Mouse (Mus musculus) midbrain, embryonic 11.5 days (tissue): ENCODE measurements around the gene Pard6a. TPM values are rescaled to one million over a fixed set of nuclear protein-coding genes. Genes with fewer than 3 reads are reported as not detected.
A peak's percentile ranks its signal among the peaks of the same experiment; 100 is the strongest.

Source experiments
- ATAC-seq: fragments of 200-750 bp; cut with Nextera tagmentation; 2 replicates; pipeline ENCODE4 v1.8.0; 2017; ENCODE audit warnings: moderate TSS enrichment, moderate library complexity; ENCODE audit not compliant: low FRiP score
- DNase-seq: peaks from one replicate; pipeline ENCODE4 v3.0.0; 2015; ENCODE audit warnings: low spot score; ENCODE audit errors: missing footprints
- H3K27ac ChIP-seq: fragments of 300-500 bp; sonication (generic); 2 replicates; pipeline ENCODE4 v1.5.1; 2014; ENCODE audit warnings: low read depth, low read length
- H3K27me3 ChIP-seq: fragments of 300-500 bp; sonication (generic); 2 replicates; pipeline ENCODE4 v1.6.1; 2014; ENCODE audit warnings: mild to moderate bottlenecking, low read length, moderate library complexity, mixed read lengths; ENCODE audit not compliant: control insufficient read depth, insufficient read depth
- H3K36me3 ChIP-seq: fragments of 300-500 bp; sonication (generic); 2 replicates; pipeline ENCODE4 v1.6.1; 2014; ENCODE audit warnings: mild to moderate bottlenecking, low read length, moderate library complexity, mixed read lengths; ENCODE audit not compliant: control insufficient read depth, insufficient read depth
- H3K4me1 ChIP-seq: fragments of 300-500 bp; sonication (generic); 2 replicates; pipeline ENCODE4 v1.6.1; 2014; ENCODE audit warnings: low read length; ENCODE audit not compliant: control insufficient read depth, insufficient read depth
- H3K4me2 ChIP-seq: fragments of 300-500 bp; sonication (generic); 2 replicates; pipeline ENCODE4 v1.6.1; 2014; ENCODE audit warnings: mild to moderate bottlenecking, moderate library complexity
- H3K4me3 ChIP-seq: fragments of 300-500 bp; sonication (generic); 2 replicates; pipeline ENCODE4 v1.5.1; 2014; ENCODE audit warnings: low read depth, low read length
- H3K9ac ChIP-seq: fragments of 300-500 bp; sonication (generic); 2 replicates; pipeline ENCODE4 v1.6.1; 2014; ENCODE audit warnings: low read length
- H3K9me3 ChIP-seq: fragments of 300-500 bp; sonication (generic); 2 replicates; pipeline ENCODE4 v1.6.1; 2016; ENCODE audit warnings: low read length; ENCODE audit not compliant: control insufficient read depth
- WGBS: fragments of 180-500 bp; shearing (Covaris S2); extraction: QIAGEN DNeasy Blood & Tissue Kit; methylation state at CpG from one replicate; pipeline ENCODE4 v1.1.7; 2014; 5-methylcytosine and 5-hydroxymethylcytosine counted together
- polyA plus RNA-seq: library from polyadenylated mRNA; unstranded; fragments of >200 nt; fragmentation: Nextera tagmentation; extraction: Ambion mirVana; gene quantifications from 2 replicates; pipeline ENCODE4 v1.2.1, GENCODE M21; 2014

Pard6a gene
- polyA plus RNA-seq, result 22.2 and 26.2 TPM in 2 replicates

DNA sequence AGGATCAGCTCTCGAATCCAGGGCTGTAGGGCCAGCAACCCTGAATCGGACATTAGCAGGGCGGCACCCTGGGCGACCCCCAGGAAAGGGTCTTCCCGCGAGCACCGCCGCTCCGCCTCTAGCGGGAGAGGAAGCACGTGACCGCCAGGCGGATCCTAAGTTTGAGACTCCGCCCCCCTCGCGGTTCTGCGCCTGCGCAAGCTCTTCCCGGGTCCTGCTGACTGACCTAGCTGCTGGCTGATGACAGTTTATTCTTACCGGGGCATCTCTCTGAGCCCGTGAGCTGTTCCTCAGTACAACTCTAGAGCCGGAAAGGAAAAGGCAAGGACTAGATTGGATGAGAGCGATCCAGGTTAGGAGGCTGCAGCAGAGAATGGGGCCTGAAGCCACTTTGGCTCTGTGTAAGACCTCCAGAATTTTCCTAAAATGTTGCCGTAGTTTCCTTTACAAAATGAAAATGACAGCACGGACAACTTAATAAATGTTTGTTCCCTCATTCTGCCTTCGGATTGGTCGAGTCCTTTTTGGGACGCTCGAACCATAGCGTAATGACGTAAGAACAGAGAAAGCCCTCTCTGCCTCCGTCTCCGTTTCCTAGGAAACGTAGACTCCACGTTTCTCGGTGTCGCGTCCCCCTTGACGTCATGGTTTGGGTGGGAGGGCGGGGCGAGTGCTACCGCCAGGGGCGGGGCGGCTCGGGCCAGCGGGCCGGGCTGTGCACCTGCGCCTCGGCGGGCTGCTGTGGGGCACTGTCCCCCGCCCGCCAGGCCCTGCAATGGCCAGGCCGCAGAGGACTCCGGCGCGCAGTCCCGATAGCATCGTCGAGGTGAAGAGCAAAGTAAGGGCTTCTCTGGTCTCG is at the start of gene Pard6a, which contains the start of gene Acd:
Gene Pard6a (plus strand): TSS at position 183 of the 859 bp plus-strand sequence.
Gene Acd (minus strand): TSS at position 137 of the 859 bp plus-strand sequence.
- Histone ChIP-seq H3K4me2 (peak within 1 kb of the TSS; percentile 81), H3K9ac (peak within 1 kb of the TSS; percentile 68), H3K27me3 (no peaks in the 10 kb centered on the region), H3K9me3 (no peaks in the 10 kb centered on the region), H3K27ac (peak within 1 kb of the TSS; percentile 88), H3K4me1 (peaks cover 22% of the 10 kb centered on the region), H3K36me3 (peaks cover 10% of the 10 kb centered on the region; the same call in 1 of the 2 replicates), H3K4me3 (peak within 1 kb of the TSS; percentile 66)
- WGBS, result under 1% methylated on average over 60 of the region's 60 CpGs
- DNase-seq, result peak; percentile 100
- peak; percentile 82 for ATAC-seq

DNA sequence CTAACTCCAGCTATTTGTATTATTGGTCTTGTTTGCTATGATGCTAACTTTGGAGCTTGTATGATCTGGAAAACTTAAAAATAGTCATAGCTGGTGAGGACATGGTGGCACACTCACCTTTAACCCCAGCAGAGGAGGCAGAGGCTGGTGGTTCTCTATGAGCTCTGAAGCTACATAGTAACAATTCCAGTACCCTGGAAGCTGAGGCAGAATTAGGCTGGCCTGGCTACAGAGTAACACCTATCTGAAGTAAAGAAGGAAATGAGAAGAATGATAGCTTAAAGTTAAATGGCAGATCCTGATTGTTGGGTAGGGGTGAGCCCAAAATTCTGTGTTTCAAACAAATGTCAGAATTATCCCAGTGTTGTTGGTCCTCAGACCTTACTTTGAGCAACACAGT is 43.3 kb upstream of the Pard6a start:
- ATAC-seq (no peak), DNase-seq (no peak)
- Histone ChIP-seq H3K9ac (no peak overlapping the region), H3K4me3 (no peak overlapping the region), H3K36me3 (peaks cover 3% of the 10 kb centered on the region; the same call in 1 of the 2 replicates), H3K27me3 (no peaks in the 10 kb centered on the region), H3K9me3 (no peaks in the 10 kb centered on the region), H3K4me1 (no peaks in the 10 kb centered on the region), H3K4me2 (no peak overlapping the region), H3K27ac (no peak overlapping the region)

GRCm38 (mm10) chr8:105661167-105661566 is 39.8 kb upstream of the Pard6a start:
- H3K4me1 ChIP-seq, result no peaks in the 10 kb centered on the region
- ATAC-seq, result no peak
- H3K9me3 ChIP-seq, result no peaks in the 10 kb centered on the region
- 77% methylated on average over 3 of the region's 3 CpGs for WGBS
- no peak overlapping the region for H3K4me2 ChIP-seq
- H3K4me3 ChIP-seq, result no peak overlapping the region
- H3K36me3 ChIP-seq, result peaks cover 11% of the 10 kb centered on the region
- no peak overlapping the region for H3K9ac ChIP-seq
- H3K27me3 ChIP-seq, result no peaks in the 10 kb centered on the region
- H3K27ac ChIP-seq, result no peak overlapping the region
- no peak for DNase-seq

GRCm38 (mm10) chr8:105677891-105678290 is 23.1 kb upstream of the Pard6a start:
- Histone ChIP-seq H3K27ac (no peak overlapping the region), H3K4me3 (no peak overlapping the region), H3K27me3 (no peaks in the 10 kb centered on the region), H3K9ac (no peak overlapping the region), H3K4me2 (no peak overlapping the region), H3K36me3 (peaks cover 40% of the 10 kb centered on the region), H3K4me1 (no peaks in the 10 kb centered on the region), H3K9me3 (no peaks in the 10 kb centered on the region)
- WGBS, result 91% methylated on average over 1 of the region's 1 CpGs
- DNase-seq (no peak), ATAC-seq (no peak)

DNA sequence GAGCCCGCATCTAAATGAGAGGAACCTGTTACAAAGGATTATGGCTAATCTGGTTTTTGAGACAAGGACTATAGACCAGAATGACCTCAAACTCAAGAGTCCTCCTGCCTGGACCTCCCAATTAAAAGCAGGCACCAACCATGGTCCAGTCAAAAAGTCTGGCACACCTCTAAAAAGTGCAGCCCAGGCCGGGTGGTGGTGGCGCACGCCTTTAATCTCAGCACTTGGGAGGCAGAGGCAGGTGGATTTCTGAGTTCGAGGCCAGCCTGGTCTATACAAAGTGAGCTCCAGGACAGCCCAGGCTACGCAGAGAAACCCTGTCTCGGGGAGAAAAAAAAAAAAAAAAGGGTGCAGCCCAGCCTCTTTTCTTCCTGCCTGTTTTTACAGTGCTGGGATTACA is 15.6 kb upstream of the Pard6a start:
- H3K4me2 ChIP-seq, result no peak overlapping the region
- no peak overlapping the region for H3K4me3 ChIP-seq
- H3K36me3 ChIP-seq, result peaks cover 14% of the 10 kb centered on the region
- H3K9me3 ChIP-seq, result no peaks in the 10 kb centered on the region
- H3K9ac ChIP-seq, result no peak overlapping the region
- DNase-seq (no peak), ATAC-seq (no peak)
- H3K4me1 ChIP-seq, result no peaks in the 10 kb centered on the region
- 84% methylated on average over 7 of the region's 7 CpGs for WGBS
- no peaks in the 10 kb centered on the region; the same call in 1 of the 2 replicates for H3K27me3 ChIP-seq
- H3K27ac ChIP-seq, result no peak overlapping the region

GRCm38 (mm10) chr8:105685796-105686308 is 15.1 kb upstream of the Pard6a start, which contains the start of gene Carmil2:
Carmil2 (plus strand) TSS chr8:105686274.
- ATAC-seq, result peak; percentile 40; the same call in 1 of the 2 replicates
- Histone ChIP-seq H3K9ac (0 out of 2 replicates have a peak within 1 kb of the TSS, but pooled peaks have one; percentile 9), H3K27ac (no peak within 1 kb of the TSS), H3K36me3 (peaks cover 11% of the 10 kb centered on the region), H3K27me3 (no peaks in the 10 kb centered on the region; the same call in 1 of the 2 replicates), H3K4me2 (no peak within 1 kb of the TSS), H3K9me3 (no peaks in the 10 kb centered on the region), H3K4me3 (no peak within 1 kb of the TSS), H3K4me1 (no peaks in the 10 kb centered on the region)
- peak; percentile 93 for DNase-seq
- 15% methylated on average over 26 of the region's 26 CpGs for WGBS

DNA sequence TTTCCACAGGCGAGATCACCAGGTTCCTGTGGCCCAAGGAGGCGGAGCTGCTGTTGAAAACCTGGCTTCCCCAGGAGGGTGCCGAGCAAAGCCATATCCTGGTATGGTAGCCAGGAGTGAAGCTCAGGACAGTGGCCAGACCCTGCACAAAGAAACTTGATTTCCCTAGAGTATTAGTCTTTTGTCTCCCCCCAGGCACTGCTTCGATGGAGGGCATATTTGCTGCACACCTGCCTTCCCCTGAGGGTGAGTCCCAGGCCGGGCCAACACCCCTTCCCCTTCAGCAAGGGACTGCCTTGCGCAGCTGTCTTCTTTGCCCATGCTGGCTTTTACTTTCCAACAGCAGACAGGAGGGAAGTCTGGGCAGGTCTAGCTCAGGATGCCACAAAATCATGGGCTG is 14.4 kb upstream of the Pard6a start:
- no peak for DNase-seq
- Histone ChIP-seq H3K27ac (no peak overlapping the region), H3K4me1 (no peaks in the 10 kb centered on the region), H3K4me2 (no peak overlapping the region), H3K36me3 (peaks cover 7% of the 10 kb centered on the region), H3K4me3 (no peak overlapping the region), H3K27me3 (no peaks in the 10 kb centered on the region; the same call in 1 of the 2 replicates), H3K9me3 (no peaks in the 10 kb centered on the region), H3K9ac (no peak overlapping the region)
- WGBS, result 70% methylated on average over 6 of the region's 6 CpGs
- no peak for ATAC-seq

DNA sequence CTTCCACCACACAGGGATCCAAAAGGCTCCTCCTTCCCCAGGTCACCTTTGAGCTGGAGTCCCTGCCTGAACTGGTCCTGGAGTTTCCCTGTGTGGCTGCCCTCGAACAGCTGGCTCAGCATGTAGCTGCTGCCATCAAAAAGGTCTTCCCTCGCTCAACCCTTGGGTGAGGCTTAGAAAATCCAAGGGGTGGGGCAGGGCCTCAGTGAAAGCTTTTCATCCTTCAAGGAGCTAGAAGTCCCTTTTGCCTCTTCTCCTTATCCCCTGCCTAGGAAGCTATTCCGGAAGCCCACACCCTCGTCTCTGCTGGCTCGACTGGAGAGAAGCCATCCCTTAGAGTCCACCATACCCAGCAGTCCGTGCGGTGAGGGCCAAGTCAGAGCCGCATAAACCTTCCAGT is 13.4 kb upstream of the Pard6a start:
- H3K4me1 ChIP-seq, result no peaks in the 10 kb centered on the region
- ATAC-seq, result no peak
- H3K4me2 ChIP-seq, result no peak overlapping the region
- no peak overlapping the region for H3K9ac ChIP-seq
- H3K27ac ChIP-seq, result no peak overlapping the region
- DNase-seq, result no peak
- H3K4me3 ChIP-seq, result no peak overlapping the region
- H3K36me3 ChIP-seq, result peaks cover 3% of the 10 kb centered on the region; the same call in 1 of the 2 replicates
- 57% methylated on average over 8 of the region's 8 CpGs for WGBS
- H3K9me3 ChIP-seq, result no peaks in the 10 kb centered on the region
- H3K27me3 ChIP-seq, result no peaks in the 10 kb centered on the region; the same call in 1 of the 2 replicates

DNA sequence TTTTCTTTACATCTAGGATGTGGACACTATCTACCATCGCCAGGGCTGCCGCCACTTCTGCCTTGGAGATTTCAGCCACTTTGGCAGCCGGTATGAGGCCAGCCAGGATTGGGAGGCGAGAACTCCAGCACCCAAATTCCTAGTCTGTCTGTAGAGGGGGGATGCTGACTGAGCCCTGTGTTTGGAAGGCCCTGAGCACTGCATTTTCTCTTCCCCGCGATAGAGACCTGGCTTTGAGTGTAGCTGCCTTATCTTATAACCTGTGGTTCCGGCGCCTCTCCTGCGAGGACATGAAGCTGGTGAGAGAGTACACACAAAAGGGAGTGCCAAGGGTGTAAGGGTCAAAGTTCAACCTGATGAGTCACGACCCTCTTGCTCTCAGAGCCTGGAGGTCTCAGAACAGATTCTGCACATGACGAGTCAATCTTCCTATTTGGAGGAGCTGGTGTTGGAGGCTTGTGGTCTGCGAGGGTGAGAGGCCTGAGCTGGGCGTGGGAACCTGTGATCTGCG is 12.7 kb upstream of the Pard6a start:
- H3K4me2 ChIP-seq, result no peak overlapping the region
- H3K9ac ChIP-seq, result no peak overlapping the region
- DNase-seq (no peak), ATAC-seq (no peak)
- H3K27me3 ChIP-seq, result no peaks in the 10 kb centered on the region; the same call in 1 of the 2 replicates
- H3K4me1 ChIP-seq, result no peaks in the 10 kb centered on the region
- H3K4me3 ChIP-seq, result no peak overlapping the region
- peaks cover 3% of the 10 kb centered on the region; the same call in 1 of the 2 replicates for H3K36me3 ChIP-seq
- H3K27ac ChIP-seq, result no peak overlapping the region
- peaks cover 5% of the 10 kb centered on the region; the same call in 1 of the 2 replicates for H3K9me3 ChIP-seq
- WGBS, result 66% methylated on average over 14 of the region's 14 CpGs
